Mouse (Mus musculus) testis, adult 2 months (tissue): Measurements from ENCODE around the gene Rasip1. TPM values are rescaled to one million over a fixed set of nuclear protein-coding genes. Genes with fewer than 3 reads are reported as not detected.

Experiments used
- H3K27ac ChIP-seq: fragments of 200-500 bp; 2 replicates; pipeline ENCODE4 v1.5.1; 2012; ENCODE audit warnings: low read depth, low read length; ENCODE audit not compliant: control insufficient read depth, insufficient read depth
- H3K27me3 ChIP-seq: fragments of 200-500 bp; 2 replicates; pipeline ENCODE4 v1.6.1; 2012; ENCODE audit warnings: mild to moderate bottlenecking, low read length, moderate library complexity; ENCODE audit not compliant: control insufficient read depth, insufficient read depth
- H3K36me3 ChIP-seq: fragments of 200-500 bp; 2 replicates; pipeline ENCODE4 v1.6.1; 2012; ENCODE audit warnings: mild to moderate bottlenecking, low read length; ENCODE audit not compliant: control insufficient read depth, insufficient read depth
- H3K4me1 ChIP-seq: fragments of 200-500 bp; 2 replicates; pipeline ENCODE4 v1.6.1; 2012; ENCODE audit warnings: low read length; ENCODE audit not compliant: control insufficient read depth, insufficient read depth
- H3K4me3 ChIP-seq: fragments of 200-500 bp; 2 replicates; pipeline ENCODE4 v1.5.1; 2012; ENCODE audit warnings: low read depth, mild to moderate bottlenecking, low read length, moderate library complexity, mixed read lengths; ENCODE audit not compliant: control insufficient read depth
- CTCF ChIP-seq: fragments of 200-500 bp; IDR thresholded peaks from 2 replicates; pipeline ENCODE4 v1.5.1; 2012; ENCODE audit warnings: low read depth, mild to moderate bottlenecking, inconsistent platforms, low read length, moderate library complexity; ENCODE audit not compliant: control insufficient read depth, insufficient read depth, insufficient replicate concordance
- POLR2A ChIP-seq: fragments of 200-500 bp; IDR thresholded peaks from 2 replicates; pipeline ENCODE4 v1.6.1; 2012; ENCODE audit warnings: low read depth, mild to moderate bottlenecking, inconsistent platforms, low read length, moderate library complexity; ENCODE audit not compliant: control insufficient read depth
- polyA plus RNA-seq: library from polyadenylated mRNA; depleted of rRNA; stranded (reverse); fragments of >200 nt; gene quantifications from 2 replicates; pipeline ENCODE4 v1.2.3, GENCODE M21; 2012; rRNA removed

The Rasip1 gene
- polyA plus RNA-seq, 1 experiment = 5.1 TPM

- Histone ChIP-seq H3K27ac (no peak overlapping the region), H3K4me1 (no peaks in the 10 kb centered on the region; the same call in 1 of the 2 replicates), H3K4me3 (no peak overlapping the region), H3K36me3 (no peaks in the 10 kb centered on the region), H3K27me3 (no peaks in the 10 kb centered on the region)
- TF ChIP-seq POLR2A (no peak), CTCF (peak; percentile 85)
Observed at GRCm38 (mm10) chr7:45682144-45683126, 55.1 kb downstream of the Rasip1 start.

DNA sequence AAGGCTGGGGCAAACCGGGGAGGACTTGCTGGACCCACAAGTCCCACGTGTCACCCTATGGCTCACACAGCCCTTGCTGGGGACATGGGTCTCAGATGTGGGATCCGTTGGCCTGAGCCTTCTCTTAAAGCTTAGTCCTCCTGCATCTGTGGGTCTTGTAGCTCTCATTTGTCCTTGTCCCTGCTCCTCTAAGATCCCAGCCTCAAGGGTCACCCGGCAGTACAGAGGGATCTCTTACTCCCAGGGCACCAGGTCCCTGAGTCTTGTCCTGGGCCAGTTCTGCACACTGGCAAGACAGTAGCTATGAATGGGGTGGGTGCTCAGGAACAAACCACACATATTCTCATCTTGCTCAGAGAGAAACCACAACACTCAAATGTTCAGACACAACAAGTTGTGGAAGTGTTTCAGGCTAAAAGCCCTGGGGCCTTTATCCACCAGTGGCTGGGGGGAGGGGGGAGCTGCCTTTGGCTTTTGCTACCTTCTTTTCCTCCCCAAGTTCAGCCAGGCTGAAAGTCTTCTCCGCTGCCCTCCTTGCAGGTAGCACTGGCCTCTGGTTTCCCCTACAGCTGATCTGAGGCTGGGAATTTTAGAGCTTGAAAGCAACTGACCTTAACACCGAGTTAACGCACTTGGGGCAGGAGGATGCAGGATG lies 56.2 kb downstream of the Rasip1 start, which contains the start of gene Ntn5:
TSS of gene Ntn5 (plus strand) at position 627 of the 655 bp plus-strand sequence.
- H3K36me3 ChIP-seq = no peaks in the 10 kb centered on the region
- no peak within 1 kb of the TSS for H3K27ac ChIP-seq
- no peaks in the 10 kb centered on the region for H3K27me3 ChIP-seq
- TF ChIP-seq CTCF = no peak
- TF ChIP-seq POLR2A = no peak
- H3K4me1 ChIP-seq = no peaks in the 10 kb centered on the region; the same call in 1 of the 2 replicates
- H3K4me3 ChIP-seq = no peak within 1 kb of the TSS

- Histone ChIP-seq H3K27ac (no peak overlapping the region), H3K36me3 (no peaks in the 10 kb centered on the region), H3K4me1 (no peaks in the 10 kb centered on the region; the same call in none of the 2 replicates), H3K4me3 (no peak overlapping the region), H3K27me3 (no peaks in the 10 kb centered on the region)
- TF ChIP-seq CTCF = no peak
- TF ChIP-seq POLR2A = no peak
Observed at GRCm38 (mm10) chr7:45685811-45686210, 58.5 kb downstream of the Rasip1 start.

GRCm38 (mm10) chr7:45686841-45687240 lies 59.6 kb downstream of the Rasip1 start:
- no peaks in the 10 kb centered on the region for H3K36me3 ChIP-seq
- no peak for TF ChIP-seq POLR2A
- TF ChIP-seq CTCF = no peak
- H3K27me3 ChIP-seq = no peaks in the 10 kb centered on the region
- no peak overlapping the region; the same call in 1 of the 2 replicates for H3K27ac ChIP-seq
- H3K4me1 ChIP-seq = no peaks in the 10 kb centered on the region; the same call in none of the 2 replicates
- peak overlapping the region; percentile 65 for H3K4me3 ChIP-seq

Other genes starting within 250 kb of the Rasip1 start
- 180 and 202 TPM in 2 replicates for gene Snrnp70, start 231.7 kb upstream of the Rasip1 start, polyA plus RNA-seq
- 0.99 and 1.1 TPM in 2 replicates for gene Kcna7, start 221.8 kb upstream of the Rasip1 start, polyA plus RNA-seq
- gene Ntf5, start 213.8 kb upstream of the Rasip1 start, polyA plus RNA-seq = 0.19 and 0.25 TPM in 2 replicates
- 32.8 and 38.1 TPM in 2 replicates for gene Lhb, start 206.7 kb upstream of the Rasip1 start, polyA plus RNA-seq
- gene Gys1, start 192.6 kb upstream of the Rasip1 start, polyA plus RNA-seq = 1.7 and 2.3 TPM in 2 replicates
- gene Ruvbl2, start 189.4 kb upstream of the Rasip1 start, polyA plus RNA-seq = 173 and 197 TPM in 2 replicates
- gene Ftl1, start 167.6 kb upstream of the Rasip1 start, polyA plus RNA-seq = 152 and 188 TPM in 2 replicates
- gene Bax, start 160.6 kb upstream of the Rasip1 start, polyA plus RNA-seq = 24.9 and 26.3 TPM in 2 replicates
- gene Tulp2, start 145.6 kb upstream of the Rasip1 start, polyA plus RNA-seq = 879 and 1,010 TPM in 2 replicates
- 0.81 TPM in 1 of 2 replicates, not detected in the other for gene Gm45808, start 140.7 kb upstream of the Rasip1 start, polyA plus RNA-seq
- 3.0 and 3.4 TPM in 2 replicates for gene Dhdh, start 138.7 kb upstream of the Rasip1 start, polyA plus RNA-seq
- gene Nucb1, start 117.1 kb upstream of the Rasip1 start, polyA plus RNA-seq = 76.4 and 93.9 TPM in 2 replicates
- gene Ppp1r15a, start 101.2 kb upstream of the Rasip1 start, polyA plus RNA-seq = 5.9 and 8.5 TPM in 2 replicates
- gene Plekha4, start 101.2 kb upstream of the Rasip1 start, polyA plus RNA-seq = 12.6 and 12.9 TPM in 2 replicates
- gene Hsd17b14, start 72.6 kb upstream of the Rasip1 start, polyA plus RNA-seq = 0.37 and 0.45 TPM in 2 replicates
- gene Bcat2, start 57.3 kb upstream of the Rasip1 start, polyA plus RNA-seq = 39.9 and 44.3 TPM in 2 replicates
- 3.6 and 3.7 TPM in 2 replicates for gene Fgf21, start 12.0 kb upstream of the Rasip1 start, polyA plus RNA-seq
- gene Fut1, start 10.2 kb upstream of the Rasip1 start, polyA plus RNA-seq = 0.08 and 0.21 TPM in 2 replicates
- 77.5 and 95.6 TPM in 2 replicates for gene Izumo1, start 5.7 kb upstream of the Rasip1 start, polyA plus RNA-seq
- gene Mamstr, start 12.5 kb downstream of the Rasip1 start, polyA plus RNA-seq = 0.74 and 1.3 TPM in 2 replicates
- gene Fut2, start 38.9 kb downstream of the Rasip1 start, polyA plus RNA-seq = 0.37 and 0.42 TPM in 2 replicates
- 6.5 and 10.8 TPM in 2 replicates for gene Ntn5, start 56.5 kb downstream of the Rasip1 start, polyA plus RNA-seq
- 61.0 and 71.6 TPM in 2 replicates for gene Sec1, start 66.9 kb downstream of the Rasip1 start, polyA plus RNA-seq
- 2.3 and 3.3 TPM in 2 replicates for gene Car11, start 72.4 kb downstream of the Rasip1 start, polyA plus RNA-seq
- 11.2 and 12.9 TPM in 2 replicates for gene Dbp, start 77.6 kb downstream of the Rasip1 start, polyA plus RNA-seq
- gene Rpl18, start 88.0 kb downstream of the Rasip1 start, polyA plus RNA-seq = 517 and 652 TPM in 2 replicates
- 33.4 and 34.6 TPM in 2 replicates for gene Sphk2, start 90.5 kb downstream of the Rasip1 start, polyA plus RNA-seq
- 145 and 176 TPM in 2 replicates for gene Fam83e, start 93.7 kb downstream of the Rasip1 start, polyA plus RNA-seq
- gene Spaca4, start 98.3 kb downstream of the Rasip1 start, polyA plus RNA-seq = 589 and 614 TPM in 2 replicates
- gene Lmtk3, start 156.2 kb downstream of the Rasip1 start, polyA plus RNA-seq = 23.1 and 26.1 TPM in 2 replicates
- gene Sult2b1, start 157.2 kb downstream of the Rasip1 start, polyA plus RNA-seq = 8.8 and 9.5 TPM in 2 replicates
- 149 and 166 TPM in 2 replicates for gene Cyth2, start 187.1 kb downstream of the Rasip1 start, polyA plus RNA-seq
- 0.06 and 0.11 TPM in 2 replicates for gene Kcnj14, start 197.3 kb downstream of the Rasip1 start, polyA plus RNA-seq
- gene Grwd1, start 203.5 kb downstream of the Rasip1 start, polyA plus RNA-seq = 11.2 and 12.1 TPM in 2 replicates
- gene Kdelr1, start 245.3 kb downstream of the Rasip1 start, polyA plus RNA-seq = 67.4 and 82.4 TPM in 2 replicates